Mouse (Mus musculus) forebrain, embryonic 10.5 days (tissue): ENCODE data around the gene Dgkb. TPM values are rescaled to one million over a fixed set of nuclear protein-coding genes. Genes with fewer than 3 reads are reported as not detected.

Experiments used
- DNase-seq: peaks from one replicate; pipeline ENCODE4 v3.0.0-alpha.2; 2017; ENCODE audit warnings: low spot score; ENCODE audit errors: extremely low spot score
- H3K27ac ChIP-seq: fragments of 300-500 bp; sonication (generic); 2 replicates; pipeline ENCODE4 v1.5.1; 2016; ENCODE audit warnings: mild to moderate bottlenecking
- H3K27me3 ChIP-seq: fragments of 300-500 bp; sonication (generic); 2 replicates; pipeline ENCODE4 v1.6.1; 2016; ENCODE audit warnings: mild to moderate bottlenecking; ENCODE audit not compliant: poor library complexity, severe bottlenecking
- H3K36me3 ChIP-seq: fragments of 300-500 bp; sonication (generic); replicated peaks from 2 replicates; pipeline ENCODE4 v1.6.1; 2016; ENCODE audit warnings: mild to moderate bottlenecking, moderate library complexity
- H3K4me1 ChIP-seq: fragments of 300-500 bp; sonication (generic); 2 replicates; pipeline ENCODE4 v1.6.1; 2016
- H3K4me3 ChIP-seq: fragments of 300-500 bp; sonication (generic); 2 replicates; pipeline ENCODE4 v1.5.1; 2016; ENCODE audit warnings: mild to moderate bottlenecking, moderate library complexity
- H3K9me3 ChIP-seq: fragments of 300-500 bp; sonication (generic); 2 replicates; pipeline ENCODE4 v1.6.1; 2016; ENCODE audit warnings: mild to moderate bottlenecking, moderate library complexity
- WGBS: fragments of 180-500 bp; shearing (Covaris S2); methylation state at CpG from one replicate; pipeline ENCODE4 v1.1.7; 2016; 5-methylcytosine and 5-hydroxymethylcytosine counted together
- polyA plus RNA-seq: library from polyadenylated mRNA; unstranded; fragments of >200 nt; fragmentation: Nextera tagmentation; extraction: Ambion mirVana; gene quantifications from 2 replicates; pipeline ENCODE4 v1.2.1, GENCODE M21; 2016

Gene Dgkb
- polyA plus RNA-seq, 1 experiment from 2014 or later = 0.55 TPM

GRCm38 (mm10) chr12:37889431-37889830 lies 71.9 kb downstream of the Dgkb start:
- no peaks in the 10 kb centered on the region for H3K36me3 ChIP-seq
- H3K27ac ChIP-seq = no peak overlapping the region
- H3K9me3 ChIP-seq = no peaks in the 10 kb centered on the region
- DNase-seq = no peak
- H3K27me3 ChIP-seq = no peaks in the 10 kb centered on the region
- 78% methylated on average over 4 of the region's 4 CpGs for WGBS
- H3K4me1 ChIP-seq = no peaks in the 10 kb centered on the region
- no peak overlapping the region for H3K4me3 ChIP-seq

DNA sequence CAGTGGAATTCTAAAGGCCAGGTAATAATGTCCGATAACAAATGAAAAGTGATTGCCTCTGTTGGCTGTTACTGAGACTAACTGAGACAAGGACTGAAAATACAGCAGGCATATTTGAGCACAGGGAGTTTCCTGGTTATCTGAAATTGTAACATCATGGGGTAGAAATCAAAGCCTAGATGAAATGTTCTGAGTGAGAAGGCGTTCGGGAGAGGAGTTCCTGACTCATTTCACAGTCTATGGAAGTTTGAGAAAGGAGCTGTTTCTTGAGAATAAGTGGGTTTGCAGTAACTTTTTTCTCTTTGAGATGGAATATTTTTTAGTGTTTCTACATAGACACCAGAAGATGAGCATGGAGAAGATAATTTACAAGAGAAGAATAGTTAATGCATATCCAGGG lies 73.8 kb downstream of the Dgkb start:
- H3K4me3 ChIP-seq = no peak overlapping the region
- 94% methylated on average over 3 of the region's 3 CpGs for WGBS
- no peaks in the 10 kb centered on the region for H3K36me3 ChIP-seq
- no peaks in the 10 kb centered on the region for H3K4me1 ChIP-seq
- no peak overlapping the region for H3K27ac ChIP-seq
- no peaks in the 10 kb centered on the region for H3K9me3 ChIP-seq
- no peak for DNase-seq
- H3K27me3 ChIP-seq = no peaks in the 10 kb centered on the region

DNA sequence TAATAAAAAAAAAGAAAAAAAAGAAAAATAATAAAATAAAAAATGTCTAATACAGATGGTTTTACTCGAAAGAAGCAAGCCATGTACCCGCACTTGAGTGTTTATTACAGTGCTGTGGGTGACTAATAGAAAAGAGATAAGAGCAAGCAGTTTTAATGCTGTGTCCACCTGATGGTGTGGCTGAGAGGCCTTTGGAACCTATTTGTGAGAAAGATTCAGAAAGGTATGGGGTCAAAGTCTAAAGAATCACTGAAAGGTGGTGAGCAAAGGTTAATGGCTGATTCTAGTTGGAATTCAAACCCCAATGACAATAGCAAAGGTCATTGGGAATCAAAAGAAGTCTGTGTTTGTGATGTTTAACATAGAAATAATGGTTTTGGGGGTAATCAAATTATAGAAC lies 124.6 kb downstream of the Dgkb start:
- Histone ChIP-seq H3K4me3 (no peak overlapping the region), H3K36me3 (no peaks in the 10 kb centered on the region), H3K27me3 (no peaks in the 10 kb centered on the region), H3K4me1 (no peaks in the 10 kb centered on the region), H3K27ac (no peak overlapping the region), H3K9me3 (no peaks in the 10 kb centered on the region)
- WGBS = 95% methylated on average over 2 of the region's 2 CpGs
- DNase-seq = no peak

DNA sequence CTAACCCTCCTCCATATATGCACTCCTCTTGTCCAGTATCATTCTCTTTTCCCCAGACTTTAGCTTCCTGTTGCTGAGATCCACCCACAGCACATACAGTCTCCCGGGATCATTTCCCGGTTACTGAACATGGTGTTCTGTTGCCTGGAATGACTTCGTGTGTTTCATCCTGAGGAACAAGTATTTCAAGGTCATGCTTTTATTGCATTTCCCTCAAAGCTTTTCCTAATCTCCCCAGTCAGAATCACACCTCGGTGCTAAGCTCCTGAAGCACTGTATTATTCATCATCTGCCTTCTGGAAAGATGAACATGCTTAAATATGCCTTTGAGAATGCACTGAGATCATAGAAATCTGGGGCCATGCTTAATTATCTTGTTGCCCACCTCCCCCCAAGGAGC lies 138.7 kb downstream of the Dgkb start:
- Histone ChIP-seq H3K9me3 (peaks cover 3% of the 10 kb centered on the region; the same call in 1 of the 2 replicates), H3K4me1 (no peaks in the 10 kb centered on the region), H3K36me3 (no peaks in the 10 kb centered on the region), H3K27me3 (no peaks in the 10 kb centered on the region), H3K27ac (no peak overlapping the region), H3K4me3 (no peak overlapping the region)
- no peak for DNase-seq
- 89% methylated on average over 4 of the region's 4 CpGs for WGBS

GRCm38 (mm10) chr12:37971482-37971881 lies 154.0 kb downstream of the Dgkb start:
- DNase-seq = no peak
- H3K27ac ChIP-seq = no peak overlapping the region
- H3K27me3 ChIP-seq = no peaks in the 10 kb centered on the region
- no peaks in the 10 kb centered on the region for H3K9me3 ChIP-seq
- WGBS = 82% methylated on average over 1 of the region's 1 CpGs
- no peak overlapping the region for H3K4me3 ChIP-seq
- no peaks in the 10 kb centered on the region for H3K4me1 ChIP-seq
- no peaks in the 10 kb centered on the region for H3K36me3 ChIP-seq

DNA sequence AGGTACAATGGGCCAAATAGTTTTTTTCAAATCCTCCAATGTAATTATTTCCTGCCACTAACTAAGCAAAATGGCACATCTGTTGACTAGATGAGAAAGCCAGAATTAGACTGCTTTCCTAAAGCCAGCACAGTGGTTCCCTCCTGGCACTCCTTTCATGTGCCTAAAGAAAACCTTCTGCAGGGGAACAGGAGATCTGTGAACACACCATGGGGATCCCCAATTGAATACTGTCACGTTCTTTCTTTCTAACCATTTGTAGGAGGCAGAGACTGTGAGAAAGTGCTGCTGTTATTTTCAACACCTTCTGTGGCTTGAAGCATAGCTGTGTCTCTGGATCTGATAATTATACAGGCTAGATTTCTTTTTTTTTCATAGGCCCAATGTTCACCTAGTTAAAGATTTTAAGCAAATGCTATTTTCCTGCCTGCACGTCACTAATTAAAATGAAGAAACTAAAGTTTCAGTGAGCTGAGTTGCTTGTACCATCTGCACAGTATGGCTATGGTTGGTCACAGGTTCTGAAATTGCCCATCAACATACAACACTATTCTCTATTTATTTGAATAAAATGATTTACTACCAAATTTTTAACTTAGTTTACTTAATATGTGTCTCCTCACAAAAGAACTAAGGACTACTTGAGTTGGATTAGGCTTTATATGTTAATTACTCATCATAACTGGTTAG lies 161.1 kb downstream of the Dgkb start:
- peaks cover 5% of the 10 kb centered on the region; the same call in 1 of the 2 replicates for H3K4me1 ChIP-seq
- no peak overlapping the region for H3K27ac ChIP-seq
- WGBS = 36% methylated on average over 2 of the region's 2 CpGs
- H3K27me3 ChIP-seq = no peaks in the 10 kb centered on the region
- no peak for DNase-seq
- H3K9me3 ChIP-seq = no peaks in the 10 kb centered on the region
- H3K4me3 ChIP-seq = no peak overlapping the region
- H3K36me3 ChIP-seq = no peaks in the 10 kb centered on the region

GRCm38 (mm10) chr12:37985352-37985751 lies 167.8 kb downstream of the Dgkb start:
- H3K9me3 ChIP-seq = no peaks in the 10 kb centered on the region
- H3K36me3 ChIP-seq = no peaks in the 10 kb centered on the region
- DNase-seq = no peak
- no peak overlapping the region for H3K27ac ChIP-seq
- WGBS = 75% methylated on average over 1 of the region's 1 CpGs
- no peak overlapping the region for H3K4me3 ChIP-seq
- H3K4me1 ChIP-seq = no peaks in the 10 kb centered on the region
- no peaks in the 10 kb centered on the region for H3K27me3 ChIP-seq

GRCm38 (mm10) chr12:37988066-37988591 lies 170.6 kb downstream of the Dgkb start:
- no peak for DNase-seq
- Histone ChIP-seq H3K4me3 (no peak overlapping the region), H3K27ac (no peak overlapping the region), H3K36me3 (no peaks in the 10 kb centered on the region), H3K4me1 (no peaks in the 10 kb centered on the region), H3K9me3 (no peaks in the 10 kb centered on the region), H3K27me3 (no peaks in the 10 kb centered on the region)
- 68% methylated on average over 1 of the region's 1 CpGs for WGBS

GRCm38 (mm10) chr12:37993221-37993620 lies 175.7 kb downstream of the Dgkb start:
- no peak overlapping the region for H3K4me3 ChIP-seq
- H3K36me3 ChIP-seq = no peaks in the 10 kb centered on the region
- no peak overlapping the region for H3K27ac ChIP-seq
- DNase-seq = no peak
- H3K9me3 ChIP-seq = no peaks in the 10 kb centered on the region
- H3K27me3 ChIP-seq = no peaks in the 10 kb centered on the region
- H3K4me1 ChIP-seq = no peaks in the 10 kb centered on the region
- WGBS = 83% methylated on average over 1 of the region's 1 CpGs

DNA sequence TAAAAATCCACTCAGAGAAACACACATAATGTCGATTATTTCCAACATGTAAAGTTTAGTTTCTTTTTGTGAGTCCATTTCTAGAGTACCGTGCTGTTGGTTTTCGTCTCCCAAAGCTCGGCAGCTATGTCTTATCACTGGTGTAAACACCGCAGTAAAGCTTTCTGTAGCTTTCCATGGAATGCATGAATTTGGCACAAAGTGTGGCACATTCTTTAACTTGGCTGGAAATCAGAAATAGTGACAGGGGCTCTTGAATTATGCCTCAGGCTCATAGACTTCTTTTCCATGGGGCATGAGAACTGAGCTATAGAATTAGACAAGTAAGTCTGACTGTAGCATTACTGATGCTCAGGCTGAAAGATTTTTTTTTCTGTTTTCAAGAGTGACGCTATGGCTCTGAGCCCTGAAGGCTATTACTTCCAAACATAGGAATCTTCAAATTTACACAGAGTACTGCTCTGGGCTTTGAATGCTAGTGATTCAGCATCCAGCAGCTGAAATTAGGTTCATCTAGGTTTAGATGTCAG lies 179.0 kb downstream of the Dgkb start:
- no peak for DNase-seq
- H3K4me1 ChIP-seq = no peaks in the 10 kb centered on the region
- no peak overlapping the region for H3K27ac ChIP-seq
- WGBS = 94% methylated on average over 6 of the region's 6 CpGs
- H3K27me3 ChIP-seq = no peaks in the 10 kb centered on the region
- no peaks in the 10 kb centered on the region for H3K9me3 ChIP-seq
- H3K4me3 ChIP-seq = no peak overlapping the region
- H3K36me3 ChIP-seq = no peaks in the 10 kb centered on the region

DNA sequence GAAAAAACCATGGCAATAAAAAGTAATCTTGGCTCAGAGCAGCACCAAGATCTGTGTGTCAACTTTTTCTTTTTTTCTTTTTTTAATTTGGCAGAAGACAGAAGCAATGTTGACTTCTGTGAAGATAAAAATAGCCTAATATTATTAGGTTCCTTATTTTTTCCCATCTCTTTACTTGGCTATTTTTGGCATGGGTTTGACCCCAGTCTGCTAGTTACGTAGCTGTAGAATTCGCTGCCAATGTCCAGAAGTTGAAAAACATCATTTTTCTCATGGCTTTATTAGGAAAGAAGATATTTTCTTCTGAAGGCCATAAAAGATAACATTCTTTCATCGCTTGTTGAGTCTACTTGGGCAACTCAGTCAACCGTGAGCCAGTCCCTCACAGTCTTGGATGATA lies 200.1 kb downstream of the Dgkb start:
- no peaks in the 10 kb centered on the region for H3K36me3 ChIP-seq
- H3K27me3 ChIP-seq = no peaks in the 10 kb centered on the region
- no peaks in the 10 kb centered on the region for H3K4me1 ChIP-seq
- DNase-seq = no peak
- no peak overlapping the region for H3K4me3 ChIP-seq
- no peak overlapping the region for H3K27ac ChIP-seq
- no peaks in the 10 kb centered on the region for H3K9me3 ChIP-seq
- WGBS = 95% methylated on average over 4 of the region's 4 CpGs

GRCm38 (mm10) chr12:38047256-38047655 lies 229.7 kb downstream of the Dgkb start:
- Histone ChIP-seq H3K4me3 (no peak overlapping the region), H3K27me3 (no peaks in the 10 kb centered on the region), H3K27ac (no peak overlapping the region), H3K4me1 (no peaks in the 10 kb centered on the region), H3K36me3 (no peaks in the 10 kb centered on the region), H3K9me3 (no peaks in the 10 kb centered on the region)
- 92% methylated on average over 5 of the region's 5 CpGs for WGBS
- no peak for DNase-seq

- 92% methylated on average over 3 of the region's 3 CpGs for WGBS
- Histone ChIP-seq H3K4me1 (no peaks in the 10 kb centered on the region), H3K27ac (no peak overlapping the region), H3K36me3 (no peaks in the 10 kb centered on the region), H3K4me3 (no peak overlapping the region), H3K9me3 (no peaks in the 10 kb centered on the region), H3K27me3 (no peaks in the 10 kb centered on the region)
- no peak for DNase-seq
Measured at GRCm38 (mm10) chr12:38088224-38088623, 270.7 kb downstream of the Dgkb start.
